Mouse (Mus musculus): ENCODE data around the gene Snrnp48. TPM values are rescaled to one million over a fixed set of nuclear protein-coding genes. Genes with fewer than 3 reads are reported as not detected.

The Snrnp48 gene
- polyA plus RNA-seq (2017; shearing (Covaris generic)) = 85.7 TPM

GRCm38 (mm10) chr13:38204702-38205482, at the start of gene Snrnp48:
Snrnp48 (plus strand) TSS chr13:38204938.

Other genes starting within 250 kb of the Snrnp48 start
- 79.0 TPM for gene Ssr1, start 210.7 kb upstream of the Snrnp48 start, polyA plus RNA-seq (2017; shearing (Covaris generic))
- gene Riok1, start 167.9 kb upstream of the Snrnp48 start, polyA plus RNA-seq (2017; shearing (Covaris generic)) = 101 TPM
- 1.3 TPM for gene Cage1, start 167.9 kb upstream of the Snrnp48 start, polyA plus RNA-seq (2017; shearing (Covaris generic))
- 0.19 TPM for gene Dsp, start 53.6 kb upstream of the Snrnp48 start, polyA plus RNA-seq (2017; shearing (Covaris generic))
- gene Bmp6, start 140.2 kb downstream of the Snrnp48 start, polyA plus RNA-seq (2017; shearing (Covaris generic)) = not detected

All from CD4-positive, CD25-positive, alpha-beta regulatory T cell, adult 9 weeks (primary cell).